Mouse (Mus musculus): Measurements from ENCODE around the gene Tssc4. TPM values are rescaled to one million over a fixed set of nuclear protein-coding genes. Genes with fewer than 3 reads are reported as not detected.

Gene Tssc4
- polyA plus RNA-seq, 1 experiment from 2014 or later, result 50.2 TPM

DNA sequence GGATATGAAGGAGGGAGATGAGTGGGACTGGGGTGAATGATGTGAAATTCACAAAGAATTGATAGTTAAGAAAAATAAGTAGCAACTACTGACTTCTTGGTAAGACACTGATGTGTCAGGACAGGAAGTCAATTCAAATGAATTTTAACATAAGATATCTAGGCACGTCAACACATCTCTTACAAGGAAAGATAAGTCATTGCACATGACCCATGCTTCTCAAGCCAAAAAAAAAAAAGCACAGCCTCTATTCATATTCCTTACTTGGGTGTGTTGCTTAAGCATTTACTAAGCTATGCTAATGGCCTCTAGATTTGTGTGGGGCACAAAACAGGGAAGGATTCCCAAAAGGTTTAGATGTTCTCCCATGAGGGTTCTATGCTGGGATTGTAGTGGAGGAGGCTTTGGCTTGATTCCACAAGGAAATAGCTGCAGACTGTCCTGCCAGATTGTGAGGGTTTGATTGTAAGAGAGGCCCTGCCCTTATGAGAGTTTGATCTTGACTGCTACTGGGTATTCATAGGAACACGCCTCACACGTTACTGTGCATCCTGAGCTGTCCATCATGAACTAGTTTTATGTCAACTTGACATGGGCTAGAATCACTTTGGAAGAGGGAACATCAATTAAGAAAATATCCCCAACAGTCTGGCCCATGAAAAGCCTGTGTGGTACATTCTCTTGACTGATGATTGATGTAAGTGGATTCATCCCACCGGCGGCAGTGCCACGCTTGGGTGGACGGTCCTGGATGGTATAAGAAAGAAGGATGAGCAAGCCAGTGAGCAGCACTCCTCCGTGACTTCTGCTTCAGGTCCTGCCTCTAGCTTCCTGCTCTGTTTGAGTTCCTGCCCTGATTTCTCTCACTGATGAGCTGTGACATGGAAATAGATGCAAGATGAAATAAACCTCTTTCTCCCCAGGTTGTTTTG is 34.3 kb upstream of the Tssc4 start:
- no peak for ATAC-seq
- Histone ChIP-seq H3K4me2 (no peak overlapping the region), H3K27me3 (replicated peaks) (no peaks in the 10 kb centered on the region), H3K4me1 (peaks cover 7% of the 10 kb centered on the region; the same call in 1 of the 2 replicates), H3K9me3 (replicated peaks) (no peaks in the 10 kb centered on the region), H3K36me3 (no peaks in the 10 kb centered on the region), H3K9ac (no peak overlapping the region), H3K4me3 (no peak overlapping the region), H3K27ac (no peak overlapping the region)
- WGBS (ENCODE audit: insufficient replicate concordance), result 73% methylated on average over 8 of the region's 8 CpGs

DNA sequence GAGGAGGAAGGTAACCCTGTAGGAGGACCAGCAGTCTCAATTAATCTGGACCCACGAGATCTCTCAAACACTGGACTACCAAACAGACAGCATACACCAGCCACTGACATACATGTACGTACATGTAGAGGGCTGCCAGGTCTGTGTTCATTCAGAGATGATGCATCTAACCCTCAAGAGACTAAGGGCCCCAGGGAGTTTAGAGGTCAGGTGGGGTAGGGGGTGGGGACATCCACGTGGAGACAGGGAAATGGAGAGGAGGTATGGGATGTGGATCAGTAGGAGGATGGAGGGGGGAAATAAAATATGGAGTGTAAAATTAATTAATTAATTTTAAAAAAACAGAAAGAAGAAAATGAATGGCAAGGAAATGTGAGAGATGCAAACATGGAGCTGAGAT is 32.3 kb upstream of the Tssc4 start:
- H3K27me3 ChIP-seq (replicated peaks), result 0 out of 2 replicates have a peak, but pooled peaks cover 3% of the 10 kb centered on the region
- 74% methylated on average over 3 of the region's 3 CpGs for WGBS (ENCODE audit: insufficient replicate concordance)

GRCm38 (mm10) chr7:143037306-143037705 is 31.7 kb upstream of the Tssc4 start:
- Histone ChIP-seq H3K27ac (no peak overlapping the region), H3K9me3 (replicated peaks) (no peaks in the 10 kb centered on the region), H3K4me1 (peaks cover 23% of the 10 kb centered on the region), H3K27me3 (replicated peaks) (0 out of 2 replicates have a peak, but pooled peaks cover 3% of the 10 kb centered on the region), H3K9ac (no peak overlapping the region), H3K4me2 (no peak overlapping the region), H3K36me3 (no peaks in the 10 kb centered on the region), H3K4me3 (no peak overlapping the region)
- WGBS (ENCODE audit: insufficient replicate concordance), result 56% methylated on average over 4 of the region's 4 CpGs
- no peak for ATAC-seq

More for the DNA sequence above, 32.3 kb upstream of the Tssc4 start:
- Histone ChIP-seq H3K27ac (no peak overlapping the region), H3K4me3 (no peak overlapping the region), H3K4me1 (peaks cover 18% of the 10 kb centered on the region), H3K9me3 (replicated peaks) (no peaks in the 10 kb centered on the region), H3K4me2 (no peak overlapping the region), H3K36me3 (no peaks in the 10 kb centered on the region), H3K9ac (no peak overlapping the region)
- ATAC-seq, result no peak

GRCm38 (mm10) chr7:143038174-143038931 is 30.7 kb upstream of the Tssc4 start:
- no peaks in the 10 kb centered on the region for H3K36me3 ChIP-seq
- no peak overlapping the region for H3K4me3 ChIP-seq
- 0 out of 2 replicates have a peak, but pooled peaks cover 3% of the 10 kb centered on the region for H3K27me3 ChIP-seq (replicated peaks)
- H3K9ac ChIP-seq, result no peak overlapping the region
- H3K4me2 ChIP-seq, result no peak overlapping the region
- peaks cover 34% of the 10 kb centered on the region for H3K4me1 ChIP-seq
- no peaks in the 10 kb centered on the region for H3K9me3 ChIP-seq (replicated peaks)
- H3K27ac ChIP-seq, result no peak overlapping the region
- 49% methylated on average over 3 of the region's 3 CpGs for WGBS (ENCODE audit: insufficient replicate concordance)
- ATAC-seq, result no peak

- no peaks in the 10 kb centered on the region for H3K9me3 ChIP-seq (replicated peaks)
- 82% methylated on average over 3 of the region's 3 CpGs for WGBS (ENCODE audit: insufficient replicate concordance)
- H3K4me1 ChIP-seq, result peaks cover 34% of the 10 kb centered on the region
- no peak for ATAC-seq
- H3K27ac ChIP-seq, result no peak overlapping the region
- no peak overlapping the region for H3K4me2 ChIP-seq
- H3K27me3 ChIP-seq (replicated peaks), result 0 out of 2 replicates have a peak, but pooled peaks cover 3% of the 10 kb centered on the region
- H3K9ac ChIP-seq, result no peak overlapping the region
- no peak overlapping the region for H3K4me3 ChIP-seq
- no peaks in the 10 kb centered on the region for H3K36me3 ChIP-seq
Measured at GRCm38 (mm10) chr7:143040561-143040960, 28.5 kb upstream of the Tssc4 start.

- Histone ChIP-seq H3K4me1 (peaks cover 34% of the 10 kb centered on the region), H3K27ac (peak overlapping the region; percentile 22; the same call in 1 of the 2 replicates), H3K4me2 (no peak overlapping the region), H3K36me3 (no peaks in the 10 kb centered on the region), H3K4me3 (no peak overlapping the region), H3K9me3 (replicated peaks) (no peaks in the 10 kb centered on the region), H3K9ac (no peak overlapping the region; the same call in 1 of the 2 replicates), H3K27me3 (replicated peaks) (0 out of 2 replicates have a peak, but pooled peaks cover 3% of the 10 kb centered on the region)
- WGBS (ENCODE audit: insufficient replicate concordance), result 46% methylated on average over 3 of the region's 3 CpGs
- ATAC-seq, result no peak
Measured at GRCm38 (mm10) chr7:143041138-143041822, 27.8 kb upstream of the Tssc4 start.

GRCm38 (mm10) chr7:143042089-143042488 is 27.0 kb upstream of the Tssc4 start:
- Histone ChIP-seq H3K9me3 (replicated peaks) (no peaks in the 10 kb centered on the region), H3K4me1 (peaks cover 34% of the 10 kb centered on the region), H3K4me3 (no peak overlapping the region), H3K27ac (peak overlapping the region; percentile 22; the same call in 1 of the 2 replicates), H3K4me2 (no peak overlapping the region), H3K36me3 (no peaks in the 10 kb centered on the region), H3K27me3 (replicated peaks) (0 out of 2 replicates have a peak, but pooled peaks cover 3% of the 10 kb centered on the region), H3K9ac (no peak overlapping the region; the same call in 1 of the 2 replicates)
- WGBS (ENCODE audit: insufficient replicate concordance), result 43% methylated on average over 3 of the region's 3 CpGs
- peak; percentile 43 for ATAC-seq

DNA sequence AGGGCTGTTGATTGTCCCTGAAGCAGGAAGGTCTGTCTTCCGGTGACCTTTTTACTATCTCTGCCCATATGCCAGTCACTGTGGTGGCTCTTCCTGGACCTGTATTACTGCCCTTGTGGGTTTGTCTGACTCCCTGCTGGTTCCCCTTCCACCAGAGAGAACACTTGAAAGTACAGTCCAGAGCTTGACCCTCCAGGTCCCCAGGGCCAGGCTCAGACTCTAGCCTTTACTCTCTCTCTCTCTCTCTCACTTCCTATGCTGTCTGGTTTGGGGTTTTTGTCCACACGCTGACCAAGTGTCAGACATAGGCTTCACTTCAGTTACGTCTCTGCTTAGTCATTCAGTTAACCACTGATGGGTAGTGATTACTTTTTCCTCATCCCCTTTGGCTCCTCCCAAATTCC is 26.1 kb upstream of the Tssc4 start:
- ATAC-seq, result no peak
- H3K36me3 ChIP-seq, result no peaks in the 10 kb centered on the region
- H3K4me3 ChIP-seq, result no peak overlapping the region
- no peaks in the 10 kb centered on the region for H3K9me3 ChIP-seq (replicated peaks)
- WGBS (ENCODE audit: insufficient replicate concordance), result 28% methylated on average over 3 of the region's 3 CpGs
- H3K4me2 ChIP-seq, result no peak overlapping the region
- H3K27ac ChIP-seq, result 0 out of 2 replicates have a peak overlapping the region, but pooled peaks have one; percentile 22
- H3K9ac ChIP-seq, result no peak overlapping the region
- H3K27me3 ChIP-seq (replicated peaks), result 0 out of 2 replicates have a peak, but pooled peaks cover 3% of the 10 kb centered on the region
- H3K4me1 ChIP-seq, result peaks cover 34% of the 10 kb centered on the region

DNA sequence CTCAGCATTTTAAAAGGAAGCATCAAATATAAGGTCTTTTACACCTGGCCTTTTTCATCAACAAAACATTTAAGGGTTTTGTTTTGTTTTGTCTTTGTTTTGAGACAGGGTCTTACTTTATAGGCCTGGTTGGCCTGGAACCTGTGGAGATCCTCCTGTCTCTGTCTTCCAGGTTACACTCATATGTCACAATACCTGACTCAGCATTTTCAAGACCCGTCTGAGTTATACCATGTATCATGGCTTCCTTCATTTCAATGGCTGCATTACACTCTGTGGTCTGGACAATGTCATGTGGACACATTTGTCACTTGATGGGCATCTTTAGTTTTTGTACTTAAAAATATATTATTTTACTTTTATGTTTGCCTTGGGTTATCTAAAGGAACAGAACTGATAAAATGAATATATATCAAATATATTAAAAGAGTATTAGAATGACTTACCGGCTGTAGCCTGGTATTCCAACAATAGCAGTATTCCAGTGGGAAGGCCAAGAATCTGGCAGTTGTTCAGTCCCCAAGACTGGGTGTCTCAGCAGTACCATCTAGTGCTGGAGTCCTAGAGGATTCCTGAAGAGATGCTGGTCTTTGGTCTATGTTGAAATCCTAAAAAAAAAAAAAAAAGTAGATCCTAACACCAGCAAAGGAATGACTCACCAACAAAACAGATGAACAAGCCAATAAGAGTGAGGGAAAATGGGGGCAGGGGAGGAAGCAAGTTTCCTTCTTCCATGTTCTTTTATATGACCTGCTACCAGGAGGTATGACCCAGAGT is 24.8 kb upstream of the Tssc4 start:
- H3K4me2 ChIP-seq, result no peak overlapping the region
- H3K4me1 ChIP-seq, result peaks cover 27% of the 10 kb centered on the region
- no peaks in the 10 kb centered on the region for H3K36me3 ChIP-seq
- WGBS (ENCODE audit: insufficient replicate concordance), result 63% methylated on average over 2 of the region's 2 CpGs
- no peaks in the 10 kb centered on the region for H3K9me3 ChIP-seq (replicated peaks)
- 0 out of 2 replicates have a peak, but pooled peaks cover 5% of the 10 kb centered on the region for H3K27me3 ChIP-seq (replicated peaks)
- H3K4me3 ChIP-seq, result no peak overlapping the region
- no peak for ATAC-seq
- H3K27ac ChIP-seq, result no peak overlapping the region
- H3K9ac ChIP-seq, result no peak overlapping the region

DNA sequence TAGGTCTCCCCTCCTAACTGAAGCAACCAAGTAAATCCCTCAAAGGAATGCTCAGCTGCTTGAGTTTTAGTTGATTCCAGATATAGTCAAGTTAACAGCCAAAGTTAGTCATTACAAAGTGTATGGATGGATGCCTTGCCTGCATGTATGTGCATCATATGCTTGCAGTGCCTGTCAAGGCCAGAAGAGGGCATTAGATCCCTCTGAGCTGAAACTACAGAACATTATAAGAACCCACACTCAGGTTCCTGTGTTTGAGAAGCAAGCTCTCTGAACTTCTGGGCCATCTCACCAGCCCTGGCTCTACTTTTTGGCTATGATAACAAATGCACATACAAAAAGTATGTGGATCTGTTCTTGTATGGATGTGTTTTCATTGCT is 24.2 kb upstream of the Tssc4 start:
- ATAC-seq, result no peak
- H3K27me3 ChIP-seq (replicated peaks), result 0 out of 2 replicates have a peak, but pooled peaks cover 6% of the 10 kb centered on the region
- no peaks in the 10 kb centered on the region for H3K36me3 ChIP-seq
- H3K27ac ChIP-seq, result no peak overlapping the region
- H3K4me1 ChIP-seq, result peaks cover 27% of the 10 kb centered on the region
- H3K4me3 ChIP-seq, result no peak overlapping the region
- H3K4me2 ChIP-seq, result no peak overlapping the region
- no peaks in the 10 kb centered on the region for H3K9me3 ChIP-seq (replicated peaks)
- H3K9ac ChIP-seq, result no peak overlapping the region

- H3K9me3 ChIP-seq (replicated peaks), result no peaks in the 10 kb centered on the region
- 44% methylated on average over 7 of the region's 7 CpGs for WGBS (ENCODE audit: insufficient replicate concordance)
- no peak for ATAC-seq
- H3K27ac ChIP-seq, result no peak overlapping the region
- peaks cover 26% of the 10 kb centered on the region for H3K4me1 ChIP-seq
- no peak overlapping the region for H3K4me2 ChIP-seq
- no peak overlapping the region for H3K4me3 ChIP-seq
- H3K9ac ChIP-seq, result no peak overlapping the region
- H3K27me3 ChIP-seq (replicated peaks), result 0 out of 2 replicates have a peak, but pooled peaks cover 3% of the 10 kb centered on the region
- H3K36me3 ChIP-seq, result no peaks in the 10 kb centered on the region
Measured at GRCm38 (mm10) chr7:143046358-143046757, 22.7 kb upstream of the Tssc4 start.
